Mouse (Mus musculus) forebrain, embryonic 12.5 days (tissue): ENCODE data around the gene Nrf1. TPM values are rescaled to one million over a fixed set of nuclear protein-coding genes. Genes with fewer than 3 reads are reported as not detected.

Experiments used
- ATAC-seq: fragments of 200-750 bp; cut with Nextera tagmentation; 2 replicates; pipeline ENCODE4 v1.8.0; 2017; ENCODE audit warnings: moderate TSS enrichment; ENCODE audit not compliant: low FRiP score
- H3K27ac ChIP-seq: fragments of 300-500 bp; sonication (generic); 2 replicates; pipeline ENCODE4 v1.5.1; 2016; ENCODE audit warnings: mild to moderate bottlenecking
- H3K27me3 ChIP-seq: fragments of 300-500 bp; sonication (generic); 2 replicates; pipeline ENCODE4 v1.6.1; 2016; ENCODE audit warnings: mild to moderate bottlenecking
- H3K36me3 ChIP-seq: fragments of 300-500 bp; sonication (generic); replicated peaks from 2 replicates; pipeline ENCODE4 v1.6.1; 2016; ENCODE audit warnings: mild to moderate bottlenecking
- H3K4me1 ChIP-seq: fragments of 300-500 bp; sonication (generic); 2 replicates; pipeline ENCODE4 v1.6.1; 2016
- H3K4me2 ChIP-seq: fragments of 300-500 bp; sonication (generic); 2 replicates; pipeline ENCODE4 v1.6.1; 2016; ENCODE audit warnings: mild to moderate bottlenecking, moderate library complexity
- H3K4me3 ChIP-seq: fragments of 300-500 bp; sonication (generic); replicated peaks from 2 replicates; pipeline ENCODE4 v1.5.1; 2016; ENCODE audit warnings: mild to moderate bottlenecking
- H3K9ac ChIP-seq: fragments of 300-500 bp; sonication (generic); 2 replicates; pipeline ENCODE4 v1.6.1; 2016; ENCODE audit warnings: mild to moderate bottlenecking
- H3K9me3 ChIP-seq: fragments of 300-500 bp; sonication (generic); 2 replicates; pipeline ENCODE4 v1.6.1; 2016
- WGBS: fragments of 180-500 bp; shearing (Covaris S2); methylation state at CpG from one replicate; pipeline ENCODE4 v1.1.7; 2016; 5-methylcytosine and 5-hydroxymethylcytosine counted together
- polyA plus RNA-seq: library from polyadenylated mRNA; unstranded; fragments of >200 nt; fragmentation: Nextera tagmentation; extraction: Ambion mirVana; gene quantifications from 2 replicates; pipeline ENCODE4 v1.2.1, GENCODE M21; 2016

Gene Nrf1
- polyA plus RNA-seq, 1 experiment from 2014 or later = 83.4 TPM

DNA sequence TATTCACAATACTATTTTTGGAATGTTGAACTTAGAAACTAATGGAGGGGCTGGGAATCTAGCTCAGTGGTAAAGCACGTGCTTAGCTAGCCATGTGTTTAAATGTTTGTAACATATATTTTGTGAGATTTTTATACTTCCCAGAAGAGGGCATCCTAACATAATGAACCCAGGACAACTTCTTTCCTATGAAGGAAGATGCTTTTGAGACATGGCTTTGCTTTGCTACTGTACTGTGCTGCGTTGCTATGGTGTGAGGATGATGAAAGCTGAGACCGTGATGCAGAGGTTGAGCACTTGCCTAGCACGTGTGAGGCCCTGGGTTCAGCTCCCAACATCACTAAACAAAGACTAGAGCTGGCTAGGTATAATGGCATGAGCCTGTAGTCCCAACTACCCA lies 43.4 kb downstream of the Nrf1 start:
- H3K9me3 ChIP-seq = no peaks in the 10 kb centered on the region
- no peak for ATAC-seq
- H3K27ac ChIP-seq = no peak overlapping the region
- H3K9ac ChIP-seq = no peak overlapping the region
- WGBS = 75% methylated on average over 4 of the region's 4 CpGs
- H3K36me3 ChIP-seq = peaks cover 42% of the 10 kb centered on the region
- H3K4me3 ChIP-seq = no peak overlapping the region
- H3K4me1 ChIP-seq = no peaks in the 10 kb centered on the region
- no peak overlapping the region for H3K4me2 ChIP-seq
- H3K27me3 ChIP-seq = no peaks in the 10 kb centered on the region

DNA sequence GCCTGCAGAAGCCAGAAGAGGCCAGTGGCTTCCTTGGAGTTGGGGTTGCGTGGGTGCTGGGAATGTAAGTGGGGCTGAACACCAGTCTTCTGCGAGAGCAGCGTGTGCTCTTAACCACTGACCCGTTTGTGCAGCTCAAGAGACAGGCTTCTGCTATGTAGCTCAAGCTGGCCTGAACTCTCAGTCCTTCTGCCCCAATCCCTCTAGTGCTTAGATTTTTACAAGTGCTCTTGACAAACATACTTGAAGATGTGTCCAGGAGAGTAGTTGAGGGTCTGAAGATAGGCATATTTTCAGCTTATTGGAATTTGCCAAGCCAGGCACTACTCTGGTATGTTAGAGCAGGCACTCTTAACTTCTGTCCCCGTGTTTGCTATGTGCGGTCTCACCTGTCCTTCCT lies 45.0 kb downstream of the Nrf1 start:
- WGBS = 90% methylated on average over 6 of the region's 6 CpGs
- Histone ChIP-seq H3K36me3 (peaks cover 56% of the 10 kb centered on the region), H3K9me3 (no peaks in the 10 kb centered on the region), H3K4me3 (no peak overlapping the region), H3K9ac (no peak overlapping the region), H3K4me1 (no peaks in the 10 kb centered on the region), H3K4me2 (no peak overlapping the region), H3K27me3 (no peaks in the 10 kb centered on the region), H3K27ac (no peak overlapping the region)
- no peak for ATAC-seq

DNA sequence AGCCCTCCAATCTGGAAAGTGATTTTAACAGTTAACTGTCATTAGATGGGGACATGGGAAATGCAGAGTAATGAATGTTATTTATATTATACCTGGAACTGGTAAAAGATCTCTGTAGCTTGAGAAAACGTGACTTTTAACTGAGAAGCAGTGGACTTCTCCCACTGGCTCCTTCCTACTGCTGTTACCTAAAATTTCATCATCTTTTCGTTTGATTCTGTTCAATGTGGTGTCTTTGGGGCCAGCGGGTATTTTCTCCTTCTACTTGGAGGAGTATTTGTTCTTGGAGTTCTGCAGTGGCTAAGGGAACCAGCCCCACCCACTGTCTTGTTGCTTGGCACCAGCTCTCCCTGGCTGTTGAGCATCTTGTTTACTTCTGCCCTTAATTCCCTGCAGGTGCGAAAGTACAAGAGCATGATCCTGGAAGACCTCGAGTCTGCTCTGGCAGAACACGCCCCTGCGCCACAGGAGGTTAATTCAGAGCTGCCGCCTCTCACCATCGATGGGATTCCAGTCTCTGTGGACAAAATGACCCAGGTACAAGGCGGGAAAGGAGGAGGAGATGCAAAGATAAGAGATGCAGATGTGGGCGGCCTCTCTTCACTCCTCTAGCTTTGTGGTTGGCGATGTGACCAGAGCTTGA lies 54.1 kb downstream of the Nrf1 start:
- no peak for ATAC-seq
- Histone ChIP-seq H3K27ac (no peak overlapping the region), H3K9ac (no peak overlapping the region), H3K4me2 (no peak overlapping the region), H3K9me3 (no peaks in the 10 kb centered on the region), H3K27me3 (no peaks in the 10 kb centered on the region), H3K4me3 (no peak overlapping the region), H3K36me3 (peaks cover 74% of the 10 kb centered on the region), H3K4me1 (no peaks in the 10 kb centered on the region)
- WGBS = 78% methylated on average over 12 of the region's 12 CpGs

DNA sequence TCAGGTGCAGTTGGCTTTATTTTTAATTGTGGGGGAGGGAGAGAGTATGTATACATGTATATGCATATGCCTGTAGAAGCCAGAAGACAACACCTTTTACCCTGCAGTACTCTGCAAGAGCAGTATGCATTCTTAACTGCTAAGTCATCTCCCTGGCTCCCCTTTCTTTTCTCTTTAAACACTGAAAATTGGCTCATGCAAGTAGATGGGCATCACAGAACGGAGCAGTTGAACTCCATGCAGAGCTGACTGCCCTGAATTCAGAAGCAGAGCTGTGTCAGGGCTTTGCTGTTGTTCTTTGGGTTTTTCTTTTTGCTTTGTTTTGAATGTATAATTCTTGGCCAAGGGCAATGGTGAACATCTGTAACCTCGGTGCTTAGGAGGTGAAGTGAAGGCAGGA lies 58.3 kb downstream of the Nrf1 start:
- H3K4me1 ChIP-seq = no peaks in the 10 kb centered on the region
- H3K9ac ChIP-seq = no peak overlapping the region
- no peaks in the 10 kb centered on the region for H3K27me3 ChIP-seq
- H3K9me3 ChIP-seq = no peaks in the 10 kb centered on the region
- ATAC-seq = no peak
- peaks cover 67% of the 10 kb centered on the region for H3K36me3 ChIP-seq
- no peak overlapping the region for H3K4me2 ChIP-seq
- WGBS = 96% methylated on average over 2 of the region's 2 CpGs
- no peak overlapping the region for H3K4me3 ChIP-seq
- no peak overlapping the region for H3K27ac ChIP-seq

DNA sequence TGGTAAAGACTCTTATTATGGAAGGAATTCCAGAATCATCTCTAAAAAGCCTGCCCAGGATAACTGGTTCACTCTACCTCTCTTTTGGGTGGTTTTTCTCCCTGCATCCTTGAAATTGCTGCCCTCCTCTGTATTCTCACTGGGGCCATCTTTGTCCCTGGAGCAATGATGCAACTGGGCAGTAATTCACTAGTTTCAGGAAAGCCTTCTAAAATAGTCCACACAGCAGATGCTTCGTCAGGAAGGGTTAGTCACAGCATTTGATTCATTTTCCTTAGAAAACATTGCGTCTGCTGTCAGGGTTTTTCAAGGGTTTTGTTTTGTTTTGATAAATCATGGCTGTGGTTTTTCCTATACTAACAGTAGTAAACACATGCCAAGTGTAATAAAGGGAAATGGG lies 59.7 kb downstream of the Nrf1 start:
- no peak for ATAC-seq
- Histone ChIP-seq H3K27ac (no peak overlapping the region), H3K4me3 (no peak overlapping the region), H3K9me3 (no peaks in the 10 kb centered on the region), H3K36me3 (peaks cover 64% of the 10 kb centered on the region), H3K27me3 (no peaks in the 10 kb centered on the region), H3K4me1 (no peaks in the 10 kb centered on the region), H3K4me2 (no peak overlapping the region), H3K9ac (no peak overlapping the region)
- WGBS = 90% methylated on average over 2 of the region's 2 CpGs

DNA sequence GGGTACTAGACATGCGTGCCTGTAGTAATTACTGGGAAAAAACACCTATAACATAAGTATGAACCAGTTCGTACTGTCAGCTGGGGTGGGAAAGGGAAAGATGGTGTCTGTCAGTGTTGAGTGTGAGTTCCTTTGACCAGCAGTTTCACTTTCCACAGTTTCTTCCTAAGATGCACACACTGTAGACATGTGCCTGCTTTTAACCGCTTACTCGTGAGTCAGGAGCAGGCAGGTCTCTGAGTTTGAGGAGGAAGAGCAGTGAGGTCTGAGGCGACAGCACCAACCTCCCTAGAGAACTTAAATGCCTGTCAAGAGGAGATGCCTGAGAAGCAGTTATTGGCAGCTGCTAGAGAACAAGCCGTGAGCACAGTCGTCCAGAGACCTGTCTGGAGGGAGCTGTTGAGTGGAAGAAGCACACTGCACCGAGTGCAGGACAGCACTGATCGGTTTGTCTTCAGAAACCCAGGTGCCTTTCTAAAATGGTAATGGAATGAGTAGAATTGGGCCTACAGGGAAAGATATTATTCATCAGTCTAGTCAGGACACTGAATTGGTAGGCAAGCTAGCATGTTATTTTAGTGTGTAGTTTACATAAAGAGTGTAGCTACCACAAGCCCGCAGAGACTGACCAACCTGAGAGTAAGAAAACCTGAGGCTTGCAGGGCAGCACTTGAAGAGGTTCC lies 62.2 kb downstream of the Nrf1 start:
- Histone ChIP-seq H3K4me3 (no peak overlapping the region), H3K9ac (no peak overlapping the region), H3K9me3 (no peaks in the 10 kb centered on the region), H3K4me2 (no peak overlapping the region), H3K4me1 (no peaks in the 10 kb centered on the region), H3K27ac (no peak overlapping the region), H3K36me3 (peaks cover 54% of the 10 kb centered on the region), H3K27me3 (no peaks in the 10 kb centered on the region)
- ATAC-seq = no peak
- 96% methylated on average over 10 of the region's 10 CpGs for WGBS

DNA sequence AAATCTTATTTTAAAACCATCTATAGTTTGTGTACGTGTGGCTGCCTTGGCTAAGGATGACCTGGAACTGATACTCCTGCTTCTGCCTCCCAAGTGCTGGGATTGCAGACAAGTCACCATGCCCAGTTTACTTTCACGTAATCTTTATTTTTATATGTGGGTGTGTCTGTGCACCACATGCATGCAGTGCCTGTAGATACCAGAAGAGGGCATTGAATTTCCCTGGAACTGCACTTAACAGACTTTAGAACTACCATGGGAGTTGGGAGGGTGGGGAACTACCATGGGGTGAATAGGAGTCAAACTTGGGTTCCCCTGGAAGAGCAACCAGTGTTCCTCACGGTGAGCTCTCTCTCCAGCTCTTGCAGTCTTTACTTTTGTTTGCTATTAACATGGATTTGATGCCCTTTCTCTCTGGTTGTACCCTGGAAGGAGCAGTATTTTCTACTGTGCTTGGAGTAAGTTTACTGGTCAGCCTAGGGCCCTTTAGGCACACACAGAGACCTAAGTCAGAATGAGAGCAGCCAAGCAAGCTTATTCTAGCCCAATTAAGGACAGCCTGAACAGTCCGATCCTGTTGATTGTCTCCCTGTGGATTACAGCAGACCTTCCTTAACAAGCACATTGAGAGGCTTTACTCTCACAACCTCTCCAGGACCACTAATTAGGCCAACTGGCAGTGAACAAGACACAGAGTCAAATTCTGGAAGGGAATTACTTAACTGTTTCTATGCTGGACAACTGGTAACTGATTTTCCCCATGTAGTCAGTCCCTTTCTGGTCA lies 64.8 kb downstream of the Nrf1 start:
- no peaks in the 10 kb centered on the region for H3K9me3 ChIP-seq
- H3K4me2 ChIP-seq = no peak overlapping the region
- peaks cover 64% of the 10 kb centered on the region for H3K36me3 ChIP-seq
- no peak for ATAC-seq
- no peaks in the 10 kb centered on the region for H3K4me1 ChIP-seq
- H3K27me3 ChIP-seq = no peaks in the 10 kb centered on the region
- H3K27ac ChIP-seq = no peak overlapping the region
- no peak overlapping the region for H3K4me3 ChIP-seq
- H3K9ac ChIP-seq = no peak overlapping the region
- WGBS = 60% methylated on average over 4 of the region's 4 CpGs

DNA sequence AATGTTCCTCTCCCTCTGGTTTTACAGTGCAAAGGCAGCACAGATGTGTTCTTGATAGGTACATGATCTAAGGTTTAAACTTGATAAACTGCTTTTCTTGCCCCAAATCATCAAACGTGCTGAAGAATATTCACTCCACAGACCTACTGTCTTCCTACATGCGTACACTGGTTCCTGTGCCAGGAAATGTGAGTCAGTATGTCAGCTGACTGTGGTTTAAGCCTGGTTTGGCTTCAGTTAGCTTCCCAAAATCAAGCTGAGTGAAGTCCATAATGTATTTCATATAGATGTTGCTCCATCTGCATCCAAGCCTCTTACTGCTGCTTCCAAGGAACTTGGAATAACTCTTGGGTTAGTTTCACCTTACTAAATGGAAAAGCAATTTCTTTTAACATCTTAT lies 66.3 kb downstream of the Nrf1 start:
- no peaks in the 10 kb centered on the region for H3K4me1 ChIP-seq
- no peak overlapping the region for H3K9ac ChIP-seq
- H3K36me3 ChIP-seq = peaks cover 77% of the 10 kb centered on the region
- no peak overlapping the region for H3K4me3 ChIP-seq
- 100% methylated on average over 2 of the region's 2 CpGs for WGBS
- H3K27me3 ChIP-seq = no peaks in the 10 kb centered on the region
- ATAC-seq = no peak
- no peak overlapping the region for H3K4me2 ChIP-seq
- no peak overlapping the region for H3K27ac ChIP-seq
- H3K9me3 ChIP-seq = no peaks in the 10 kb centered on the region

DNA sequence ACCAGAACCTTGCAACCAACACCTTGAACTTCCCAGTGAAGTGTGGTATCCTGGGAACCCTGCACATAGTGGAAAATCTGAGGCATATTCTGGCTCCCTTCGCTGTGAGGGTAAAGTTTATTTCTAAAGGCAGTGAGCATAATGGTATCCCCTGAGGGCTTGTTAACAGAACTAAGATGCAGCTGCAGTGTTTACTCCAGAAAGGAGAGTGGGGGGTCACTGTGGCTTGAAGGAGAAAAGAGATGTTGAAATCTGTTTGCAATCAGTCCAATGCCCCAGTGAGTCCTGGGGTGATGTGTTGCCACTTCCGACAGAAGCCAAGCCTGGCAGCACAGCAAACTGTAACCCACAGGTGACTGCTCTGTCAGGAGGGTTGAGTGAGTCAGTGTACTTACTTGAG lies 73.4 kb downstream of the Nrf1 start:
- Histone ChIP-seq H3K4me2 (no peak overlapping the region), H3K9me3 (no peaks in the 10 kb centered on the region), H3K27ac (0 out of 2 replicates have a peak overlapping the region, but pooled peaks have one; percentile 8), H3K9ac (no peak overlapping the region), H3K4me1 (no peaks in the 10 kb centered on the region; the same call in 1 of the 2 replicates), H3K27me3 (no peaks in the 10 kb centered on the region), H3K4me3 (no peak overlapping the region), H3K36me3 (peaks cover 73% of the 10 kb centered on the region)
- 77% methylated on average over 2 of the region's 2 CpGs for WGBS
- no peak for ATAC-seq

DNA sequence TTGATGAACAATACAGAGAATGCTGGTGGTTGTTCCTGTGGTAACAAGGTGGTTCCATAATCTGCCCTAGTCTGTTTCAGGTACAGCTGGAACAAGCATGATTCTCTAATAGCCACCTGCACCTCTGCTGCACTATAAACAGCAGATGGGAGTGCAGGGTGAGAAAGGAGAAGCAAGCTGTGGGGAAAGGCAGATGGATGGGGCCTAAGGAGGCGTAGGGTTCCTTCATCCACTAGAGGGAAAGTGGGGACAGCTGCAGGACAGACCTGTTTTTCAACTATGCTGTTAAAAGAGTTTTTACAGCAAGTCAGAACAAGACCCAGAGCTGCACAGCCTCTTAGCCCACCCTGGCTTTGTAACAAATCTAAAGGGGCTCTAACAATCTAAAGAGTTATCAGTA lies 73.8 kb downstream of the Nrf1 start:
- WGBS = 85% methylated on average over 1 of the region's 1 CpGs
- H3K9me3 ChIP-seq = no peaks in the 10 kb centered on the region

DNA sequence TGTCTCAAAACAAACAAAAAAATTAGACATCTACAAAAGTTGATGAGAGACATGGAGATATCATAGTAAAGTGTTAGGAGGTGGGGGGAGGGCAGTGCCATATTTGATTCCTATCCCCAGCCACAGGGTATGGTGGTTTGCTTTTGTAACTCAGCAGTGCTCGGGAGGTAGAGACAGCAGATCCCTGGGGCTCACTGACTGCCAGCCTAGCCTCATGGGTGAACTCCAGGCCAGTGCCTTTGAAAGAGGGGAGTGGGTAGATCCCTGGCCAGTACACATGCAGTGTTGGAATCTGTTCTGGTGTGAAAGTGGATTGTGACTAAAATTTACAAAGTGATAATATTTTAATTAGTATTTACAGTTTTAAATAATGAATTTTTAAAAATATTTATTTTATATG lies 75.6 kb downstream of the Nrf1 start:
- no peak for ATAC-seq
- Histone ChIP-seq H3K36me3 (peaks cover 73% of the 10 kb centered on the region), H3K4me2 (no peak overlapping the region), H3K4me1 (no peaks in the 10 kb centered on the region; the same call in 1 of the 2 replicates), H3K9me3 (no peaks in the 10 kb centered on the region), H3K27ac (no peak overlapping the region), H3K27me3 (no peaks in the 10 kb centered on the region), H3K9ac (no peak overlapping the region), H3K4me3 (no peak overlapping the region)
- WGBS = 93% methylated on average over 1 of the region's 1 CpGs

More for the DNA sequence above, 73.8 kb downstream of the Nrf1 start:
- peaks cover 72% of the 10 kb centered on the region for H3K36me3 ChIP-seq
- ATAC-seq = no peak
- H3K4me2 ChIP-seq = no peak overlapping the region
- H3K4me3 ChIP-seq = no peak overlapping the region
- no peak overlapping the region for H3K9ac ChIP-seq
- no peaks in the 10 kb centered on the region for H3K27me3 ChIP-seq
- no peaks in the 10 kb centered on the region; the same call in 1 of the 2 replicates for H3K4me1 ChIP-seq
- H3K27ac ChIP-seq = 0 out of 2 replicates have a peak overlapping the region, but pooled peaks have one; percentile 8

DNA sequence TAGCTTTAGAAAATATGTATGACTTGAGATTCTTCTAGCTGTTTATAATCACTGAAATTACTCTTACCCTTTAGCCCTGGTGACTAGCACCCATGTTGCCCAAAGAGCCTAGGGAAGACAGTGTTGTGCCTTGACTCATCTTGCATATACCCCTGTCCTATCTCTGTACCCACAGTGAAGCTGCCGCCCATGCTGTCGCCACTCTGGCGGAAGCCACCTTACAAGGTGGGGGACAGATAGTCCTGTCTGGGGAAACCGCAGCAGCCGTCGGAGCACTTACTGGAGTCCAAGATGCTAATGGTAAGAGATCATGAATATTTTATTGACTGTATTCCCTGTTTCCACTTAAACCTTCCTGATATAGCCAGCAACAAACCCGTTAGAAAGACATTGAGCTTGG lies 78.3 kb downstream of the Nrf1 start:
- H3K27ac ChIP-seq = no peak overlapping the region
- H3K9me3 ChIP-seq = no peaks in the 10 kb centered on the region
- no peak overlapping the region for H3K4me3 ChIP-seq
- no peak overlapping the region for H3K4me2 ChIP-seq
- no peak for ATAC-seq
- H3K27me3 ChIP-seq = no peaks in the 10 kb centered on the region
- peaks cover 63% of the 10 kb centered on the region for H3K36me3 ChIP-seq
- H3K9ac ChIP-seq = no peak overlapping the region
- 92% methylated on average over 7 of the region's 7 CpGs for WGBS
- no peaks in the 10 kb centered on the region; the same call in 1 of the 2 replicates for H3K4me1 ChIP-seq
